Mouse (Mus musculus) CH12.LX (cell line): ENCODE results near the gene Dnah8. TPM values are rescaled to one million over a fixed set of nuclear protein-coding genes. Genes with fewer than 3 reads are reported as not detected.

Experiments used
- DNase-seq: peaks from one replicate; pipeline ENCODE4 v3.0.0-alpha.2; 2013; ENCODE audit errors: extremely low read depth
- H3K27ac ChIP-seq: 2 replicates; pipeline ENCODE4 v1.5.1; 2012; ENCODE audit warnings: low read depth, mild to moderate bottlenecking, control low read depth, moderate library complexity; ENCODE audit not compliant: insufficient read depth
- H3K27me3 ChIP-seq: replicated peaks from 2 replicates; pipeline ENCODE3; 2012; ENCODE audit warnings: inconsistent platforms
- H3K36me3 ChIP-seq, 2 experiments: replicated peaks in 1 of 2; 2 replicates each; pipeline versions ENCODE3 to v1.6.1; 2012; ENCODE audit warnings: inconsistent platforms in 1 of 2, low read length in 1 of 2, mild to moderate bottlenecking in 1 of 2, mixed read lengths in 1 of 2, moderate library complexity in 1 of 2; ENCODE audit not compliant: control insufficient read depth in 1 of 2, insufficient read depth in 1 of 2
- H3K4me1 ChIP-seq, 2 experiments: 2 replicates each; pipeline ENCODE4 v1.6.1; 2012; ENCODE audit warnings: inconsistent platforms in 1 of 2, moderate library complexity in 1 of 2; ENCODE audit not compliant: insufficient read depth in 2 of 2, control insufficient read depth in 1 of 2
- H3K4me2 ChIP-seq: 2 replicates; pipeline ENCODE4 v1.6.1; 2012; ENCODE audit warnings: low read depth, mild to moderate bottlenecking, control low read depth; ENCODE audit not compliant: poor library complexity, insufficient read depth, severe bottlenecking
- H3K4me3 ChIP-seq, 3 experiments: fragments of 150-350 bp in 1 of 3; sonication (generic) in 1 of 3; replicated peaks in 1 of 3; 2 replicates each; pipeline versions ENCODE3 to v1.5.1; 2011 to 2012; ENCODE audit warnings: low read depth in 2 of 3, low read length in 2 of 3, mild to moderate bottlenecking in 2 of 3, moderate library complexity in 2 of 3, control low read depth in 1 of 3, improper control_type of control experiment in 1 of 3, inconsistent platforms in 1 of 3, mixed read lengths in 1 of 3; ENCODE audit not compliant: poor library complexity in 1 of 3
- H3K79me2 ChIP-seq: replicated peaks from 2 replicates; pipeline ENCODE4 v1.6.1; 2012; ENCODE audit warnings: mild to moderate bottlenecking, moderate library complexity; ENCODE audit not compliant: control insufficient read depth, poor library complexity, insufficient read depth, severe bottlenecking; ENCODE audit errors: extremely low read depth
- H3K9ac ChIP-seq: 2 replicates; pipeline ENCODE4 v1.6.1; 2012; ENCODE audit warnings: low read depth, mild to moderate bottlenecking, control low read depth, moderate library complexity; ENCODE audit not compliant: insufficient read depth
- H3K9me3 ChIP-seq: replicated peaks from 2 replicates; pipeline ENCODE3; 2012; ENCODE audit warnings: low read length, inconsistent platforms, mixed read lengths
- BHLHE40 ChIP-seq: IDR thresholded peaks from 2 replicates; pipeline ENCODE4 v1.6.1; 2011; ENCODE audit warnings: mild to moderate bottlenecking, low read depth, low read length, improper control_type of control experiment
- CHD1 ChIP-seq: IDR thresholded peaks from 2 replicates; pipeline ENCODE4 v1.6.1; 2012; ENCODE audit warnings: low read depth, low read length, improper control_type of control experiment, inconsistent platforms
- CTCF ChIP-seq, 2 experiments: IDR thresholded peaks in 1 of 2; conservative IDR thresholded peaks in 1 of 2; 2 replicates each; pipeline ENCODE4 v1.5.1; 2011 to 2012; ENCODE audit warnings: low read depth in 2 of 2, low read length in 2 of 2, improper control_type of control experiment in 1 of 2, inconsistent platforms in 1 of 2, mild to moderate bottlenecking in 1 of 2, moderate library complexity in 1 of 2
- ELF1 ChIP-seq: IDR thresholded peaks from 2 replicates; pipeline ENCODE4 v1.6.1; 2014; ENCODE audit warnings: low read depth, mild to moderate bottlenecking, inconsistent platforms, low read length, improper control_type of control experiment
- ETS1 ChIP-seq: conservative IDR thresholded peaks from 2 replicates; pipeline ENCODE4 v1.6.1; 2012; ENCODE audit warnings: low read depth, mild to moderate bottlenecking, inconsistent platforms, low read length, improper control_type of control experiment, moderate library complexity
- GABPA ChIP-seq: IDR thresholded peaks from 2 replicates; pipeline ENCODE4 v1.6.1; 2012; ENCODE audit warnings: low read depth, low read length, improper control_type of control experiment, inconsistent platforms; ENCODE audit not compliant: insufficient replicate concordance
- JUN ChIP-seq: IDR thresholded peaks from 2 replicates; pipeline ENCODE4 v1.6.1; 2011; ENCODE audit warnings: low read depth, mild to moderate bottlenecking, low read length, improper control_type of control experiment, moderate library complexity; ENCODE audit not compliant: insufficient read depth
- JUND ChIP-seq: conservative IDR thresholded peaks from 2 replicates; pipeline ENCODE4 v1.6.1; 2011; ENCODE audit warnings: low read depth, low read length, improper control_type of control experiment
- KAT2A ChIP-seq: IDR thresholded peaks from 2 replicates; pipeline ENCODE4 v1.6.1; 2012; ENCODE audit warnings: low read length, improper control_type of control experiment, inconsistent platforms; ENCODE audit not compliant: insufficient replicate concordance
- MAFK ChIP-seq: IDR thresholded peaks from 2 replicates; pipeline ENCODE4 v1.6.1; 2011; ENCODE audit warnings: low read length, improper control_type of control experiment; ENCODE audit not compliant: insufficient replicate concordance
- MXI1 ChIP-seq: IDR thresholded peaks from 2 replicates; pipeline ENCODE4 v1.6.1; 2011; ENCODE audit warnings: mild to moderate bottlenecking, low read depth, low read length, improper control_type of control experiment
- MYC ChIP-seq: IDR thresholded peaks from 2 replicates; pipeline ENCODE4 v1.6.1; 2011; ENCODE audit warnings: low read depth, mild to moderate bottlenecking, improper control_type of control experiment, low read length
- NELFE ChIP-seq: IDR thresholded peaks from 2 replicates; pipeline ENCODE4 v1.6.1; 2011; ENCODE audit warnings: low read depth, low read length, improper control_type of control experiment
- NRF1 ChIP-seq: IDR thresholded peaks from 2 replicates; pipeline ENCODE4 v1.6.1; 2014; ENCODE audit warnings: low read depth, mild to moderate bottlenecking, inconsistent platforms, low read length, improper control_type of control experiment, moderate library complexity
- PAX5 ChIP-seq: IDR thresholded peaks from 2 replicates; pipeline ENCODE4 v1.6.1; 2012; ENCODE audit warnings: low read length, inconsistent platforms, mixed read lengths
- RAD21 ChIP-seq: IDR thresholded peaks from 2 replicates; pipeline ENCODE4 v1.6.1; 2011; ENCODE audit warnings: low read depth, mild to moderate bottlenecking, low read length, improper control_type of control experiment, moderate library complexity
- RCOR1 ChIP-seq: conservative IDR thresholded peaks from 2 replicates; pipeline ENCODE4 v1.6.1; 2012; ENCODE audit warnings: low read depth, mild to moderate bottlenecking, inconsistent platforms, low read length, improper control_type of control experiment
- SIN3A ChIP-seq: IDR thresholded peaks from 2 replicates; pipeline ENCODE4 v1.6.1; 2012; ENCODE audit warnings: low read length, improper control_type of control experiment, inconsistent platforms
- SMC3 ChIP-seq: IDR thresholded peaks from 2 replicates; pipeline ENCODE4 v1.6.1; 2011; ENCODE audit warnings: low read depth, low read length, improper control_type of control experiment
- USF1 ChIP-seq: IDR thresholded peaks from 2 replicates; pipeline ENCODE4 v1.6.1; 2014; ENCODE audit warnings: low read depth, mild to moderate bottlenecking, inconsistent platforms, low read length, improper control_type of control experiment
- USF2 ChIP-seq: conservative IDR thresholded peaks from 2 replicates; pipeline ENCODE4 v1.6.1; 2011; ENCODE audit warnings: low read depth, low read length, improper control_type of control experiment
- dilution Hi-C: fragments of 300-500 bp; cut with MboI; formaldehyde crosslinking; loops from 2 replicates; pipeline ENCODE4 v1.14.3; 2020; ENCODE audit warnings: low sequenced_read_pairs; ENCODE audit not compliant: extremely low pct_unique_long_range_greater_than_20kb, extremely low pct_ligation_motif_present
- in situ Hi-C: fragments of 300-500 bp; cut with MboI; formaldehyde crosslinking; loops from 3 replicates; pipeline ENCODE4 v1.14.3; 2019; ENCODE audit warnings: low sequenced_read_pairs, low pct_ligation_motif_present, low pct_unique_long_range_greater_than_20kb, mixed read lengths
- polyA plus RNA-seq: library from polyadenylated mRNA; unstranded; fragments of >175 nt; gene quantifications from 2 replicates; pipeline ENCODE4 v1.2.1, GENCODE M21; 2012; ENCODE audit warnings: low read depth; ENCODE audit not compliant: insufficient read length
- total RNA-seq, 2 experiments: library from RNA; depleted of rRNA; stranded (reverse); fragments of 300-350 nt in 1 of 2; fragments of >200 nt in 1 of 2; gene quantifications; 2 replicates each; pipeline ENCODE4 v1.2.3; 2012 to 2014

Dnah8 gene
- total and polyA plus RNA-seq, 3 experiments = 0.09 to 0.99 TPM; not detected in 1

GRCm38 (mm10) chr17:30743947-30744346 is 119.8 kb downstream of the Dnah8 start:
- H3K4me1 ChIP-seq = no peaks in the 10 kb centered on the region
- TF ChIP-seq CTCF (conservative IDR thresholded peaks at IDR 0.05 in 1 of 2, IDR thresholded peaks at IDR 0.05 in 1 of 2; ENCODE audit: low read depth in 2 of 2, low read length in 2 of 2) = peak; percentile 5 to 36; a peak in 1 of 4 replicates
- no peak for TF ChIP-seq CHD1
- no peak for DNase-seq
- no peak overlapping the region for H3K4me2 ChIP-seq
- H3K27ac ChIP-seq = no peak overlapping the region
- no peaks in the 10 kb centered on the region for H3K79me2 ChIP-seq
- no peak overlapping the region for H3K4me3 ChIP-seq
- H3K9ac ChIP-seq = no peak overlapping the region
- dilution Hi-C loops (no loop called here), in situ Hi-C loops (loop anchor here (10.0 kb wide), 1 partner anchor 269 kb away; no protein-coding TSS in a partner anchor)
- H3K27me3 ChIP-seq = peaks cover 16% of the 10 kb centered on the region
- H3K36me3 ChIP-seq = no peaks in the 10 kb centered on the region
- peaks cover 2% of the 10 kb centered on the region for H3K9me3 ChIP-seq

GRCm38 (mm10) chr17:30746056-30747024 is 122.2 kb downstream of the Dnah8 start:
- dilution Hi-C loops = no loop called here
- no peak for TF ChIP-seq MYC
- TF ChIP-seq USF1 = 0 out of 2 replicates have a peak, but pooled peaks have one; percentile 19
- no peak for TF ChIP-seq MAFK
- peak; percentile 74 for TF ChIP-seq RAD21
- TF ChIP-seq MXI1 = no peak
- no peak for TF ChIP-seq JUND
- no peak for TF ChIP-seq KAT2A
- TF ChIP-seq RCOR1 = no peak
- 0 out of 2 replicates have a peak, but pooled peaks have one; percentile 12 for TF ChIP-seq BHLHE40
- 0 out of 2 replicates have a peak, but pooled peaks have one; percentile 35 for TF ChIP-seq NELFE
- TF ChIP-seq SMC3 = peak; percentile 63
- no peak for TF ChIP-seq SIN3A
- TF ChIP-seq GABPA = no peak
- TF ChIP-seq PAX5 = no peak
- TF ChIP-seq NRF1 = no peak
- no peak for TF ChIP-seq ETS1
- peak; percentile 80 to 87 for TF ChIP-seq CTCF (conservative IDR thresholded peaks at IDR 0.05 in 1 of 2, IDR thresholded peaks at IDR 0.05 in 1 of 2; ENCODE audit: low read depth in 2 of 2, low read length in 2 of 2)
- no peak for TF ChIP-seq JUN
- no peak for TF ChIP-seq ELF1
- no peak for TF ChIP-seq USF2
- H3K9me3 ChIP-seq = no peaks in the 10 kb centered on the region
- H3K36me3 ChIP-seq = no peaks in the 10 kb centered on the region
- in situ Hi-C loops = loop anchor here (10.0 kb wide), 1 partner anchor 272 kb away; no protein-coding TSS in a partner anchor
- DNase-seq = peak; percentile 58
- H3K79me2 ChIP-seq = no peaks in the 10 kb centered on the region
- H3K27me3 ChIP-seq = peaks cover 23% of the 10 kb centered on the region
- no peak overlapping the region for H3K9ac ChIP-seq
- no peak overlapping the region for H3K4me3 ChIP-seq
- no peak overlapping the region for H3K4me2 ChIP-seq
- H3K4me1 ChIP-seq = no peaks in the 10 kb centered on the region
- no peak overlapping the region for H3K27ac ChIP-seq
